Mouse (Mus musculus) heart, embryonic 16.5 days (tissue): ENCODE results near the gene Atg101. TPM values are rescaled to one million over a fixed set of nuclear protein-coding genes. Genes with fewer than 3 reads are reported as not detected.
A peak's percentile ranks its signal among the peaks of the same experiment; 100 is the strongest.

ENCODE experiments used
- ATAC-seq: fragments of 200-750 bp; cut with Nextera tagmentation; replicated peaks from 2 replicates; pipeline ENCODE4 v1.8.0; 2017; ENCODE audit warnings: moderate number of reproducible peaks; ENCODE audit not compliant: insufficient read depth, low FRiP score; ENCODE audit errors: extremely low read depth
- H3K27ac ChIP-seq: fragments of 300-500 bp; sonication (generic); 2 replicates; pipeline ENCODE4 v1.5.1; 2014; ENCODE audit warnings: mild to moderate bottlenecking, low read length, control low read depth, moderate library complexity
- H3K27me3 ChIP-seq: fragments of 300-500 bp; sonication (generic); 2 replicates; pipeline ENCODE4 v1.6.1; 2014; ENCODE audit warnings: low read length, mixed read lengths; ENCODE audit not compliant: control insufficient read depth, insufficient read depth
- H3K36me3 ChIP-seq: fragments of 300-500 bp; sonication (generic); 2 replicates; pipeline ENCODE4 v1.6.1; 2014; ENCODE audit not compliant: control insufficient read depth, insufficient read depth
- H3K4me1 ChIP-seq: fragments of 300-500 bp; sonication (generic); 2 replicates; pipeline ENCODE4 v1.6.1; 2014; ENCODE audit warnings: low read length, mixed read lengths; ENCODE audit not compliant: control insufficient read depth, insufficient read depth
- H3K4me2 ChIP-seq: fragments of 300-500 bp; sonication (generic); 2 replicates; pipeline ENCODE4 v1.6.1; 2014; ENCODE audit warnings: low read depth, mild to moderate bottlenecking, control low read depth, low read length
- H3K4me3 ChIP-seq: fragments of 300-500 bp; sonication (generic); 2 replicates; pipeline ENCODE4 v1.5.1; 2014; ENCODE audit warnings: mild to moderate bottlenecking, control low read depth, low read length
- H3K9ac ChIP-seq: fragments of 300-500 bp; sonication (generic); 2 replicates; pipeline ENCODE4 v1.6.1; 2014; ENCODE audit warnings: low read length, control low read depth
- H3K9me3 ChIP-seq: fragments of 300-500 bp; sonication (generic); replicated peaks from 2 replicates; pipeline ENCODE4 v1.6.1; 2016; ENCODE audit warnings: low read length; ENCODE audit not compliant: control insufficient read depth
- WGBS: fragments of 180-500 bp; shearing (Covaris S2); extraction: QIAGEN DNeasy Blood & Tissue Kit; methylation state at CpG from one replicate; pipeline ENCODE4 v1.1.7; 2014; 5-methylcytosine and 5-hydroxymethylcytosine counted together
- polyA plus RNA-seq: library from polyadenylated mRNA; unstranded; fragments of >200 nt; fragmentation: Nextera tagmentation; extraction: Ambion mirVana; gene quantifications from 2 replicates; pipeline ENCODE4 v1.2.1, GENCODE M21; 2015

Gene Atg101
- polyA plus RNA-seq, 1 experiment from 2014 or later = 68.9 TPM

DNA sequence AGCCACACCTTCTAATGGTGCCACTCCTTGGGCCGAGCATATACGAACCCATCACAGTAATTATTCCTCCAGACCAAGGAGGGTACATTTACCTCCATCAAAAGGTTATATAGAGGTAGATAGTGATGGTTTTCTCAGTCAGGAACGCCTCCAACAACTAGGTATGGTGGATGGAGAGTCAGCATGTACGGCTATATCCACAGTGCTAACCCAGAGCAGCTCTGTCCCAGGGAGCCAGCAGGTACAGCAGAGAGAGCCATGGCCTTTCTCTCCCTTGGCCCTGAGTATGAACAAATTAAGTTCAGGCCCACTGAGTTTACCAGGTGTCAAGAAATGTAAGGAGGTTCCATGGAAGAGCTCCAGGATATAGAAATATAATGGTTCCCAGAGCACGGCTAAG is 32.1 kb upstream of the Atg101 start:
- H3K4me2 ChIP-seq = no peak overlapping the region
- H3K9me3 ChIP-seq = no peaks in the 10 kb centered on the region
- H3K4me3 ChIP-seq = no peak overlapping the region
- no peak overlapping the region for H3K27ac ChIP-seq
- peaks cover 46% of the 10 kb centered on the region for H3K4me1 ChIP-seq
- no peak overlapping the region for H3K9ac ChIP-seq
- WGBS = 90% methylated on average over 5 of the region's 5 CpGs
- ATAC-seq = no peak
- no peaks in the 10 kb centered on the region for H3K36me3 ChIP-seq
- H3K27me3 ChIP-seq = no peaks in the 10 kb centered on the region

DNA sequence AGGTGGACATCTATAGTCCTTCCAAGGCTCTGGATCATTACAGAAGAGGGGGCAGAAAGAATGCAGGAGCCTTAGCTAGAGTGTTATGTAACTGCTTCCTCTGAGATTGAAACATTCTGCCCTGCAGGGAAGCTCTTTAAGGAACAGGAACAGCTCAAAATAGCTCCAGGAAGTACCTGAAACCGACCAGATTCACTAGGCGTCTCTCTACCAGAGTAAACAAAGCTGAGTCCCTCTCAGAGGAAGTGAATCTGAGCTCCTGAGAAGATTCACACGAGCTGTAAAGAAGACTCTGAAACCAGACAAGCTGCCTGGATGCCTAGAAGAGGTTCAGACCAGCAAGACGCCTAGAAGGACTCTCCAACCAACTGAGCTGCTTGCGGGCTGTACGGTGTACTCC is 31.5 kb upstream of the Atg101 start:
- H3K36me3 ChIP-seq = no peaks in the 10 kb centered on the region
- no peaks in the 10 kb centered on the region for H3K27me3 ChIP-seq
- no peak overlapping the region for H3K9ac ChIP-seq
- ATAC-seq = no peak
- H3K4me1 ChIP-seq = peaks cover 41% of the 10 kb centered on the region
- H3K9me3 ChIP-seq = no peaks in the 10 kb centered on the region
- H3K27ac ChIP-seq = no peak overlapping the region
- H3K4me3 ChIP-seq = no peak overlapping the region
- no peak overlapping the region for H3K4me2 ChIP-seq
- 70% methylated on average over 6 of the region's 6 CpGs for whole genome bisulfite sequencing

DNA sequence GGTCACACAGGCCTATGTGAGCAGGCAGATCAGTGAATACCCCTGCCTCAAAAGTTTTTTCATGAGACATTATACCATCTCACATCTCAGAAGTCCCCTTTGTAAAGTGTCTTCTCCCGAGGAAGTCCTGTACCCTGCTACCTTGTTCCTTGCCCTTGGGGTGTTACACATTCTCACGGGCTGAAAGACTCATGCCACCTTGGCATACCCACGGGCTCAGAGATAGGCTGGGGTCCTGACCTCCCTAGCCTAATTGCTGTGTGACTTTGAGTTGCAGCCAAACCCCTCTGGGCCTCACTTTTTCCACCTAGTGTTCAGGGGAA is 30.5 kb upstream of the Atg101 start:
- Histone ChIP-seq H3K27ac (peak overlapping the region; percentile 58), H3K9ac (peak overlapping the region; percentile 86), H3K4me1 (peaks cover 32% of the 10 kb centered on the region), H3K27me3 (no peaks in the 10 kb centered on the region), H3K4me2 (peak overlapping the region; percentile 79), H3K9me3 (no peaks in the 10 kb centered on the region), H3K36me3 (no peaks in the 10 kb centered on the region), H3K4me3 (peak overlapping the region; percentile 69)
- no peak for ATAC-seq
- WGBS = 27% methylated on average over 3 of the region's 3 CpGs

DNA sequence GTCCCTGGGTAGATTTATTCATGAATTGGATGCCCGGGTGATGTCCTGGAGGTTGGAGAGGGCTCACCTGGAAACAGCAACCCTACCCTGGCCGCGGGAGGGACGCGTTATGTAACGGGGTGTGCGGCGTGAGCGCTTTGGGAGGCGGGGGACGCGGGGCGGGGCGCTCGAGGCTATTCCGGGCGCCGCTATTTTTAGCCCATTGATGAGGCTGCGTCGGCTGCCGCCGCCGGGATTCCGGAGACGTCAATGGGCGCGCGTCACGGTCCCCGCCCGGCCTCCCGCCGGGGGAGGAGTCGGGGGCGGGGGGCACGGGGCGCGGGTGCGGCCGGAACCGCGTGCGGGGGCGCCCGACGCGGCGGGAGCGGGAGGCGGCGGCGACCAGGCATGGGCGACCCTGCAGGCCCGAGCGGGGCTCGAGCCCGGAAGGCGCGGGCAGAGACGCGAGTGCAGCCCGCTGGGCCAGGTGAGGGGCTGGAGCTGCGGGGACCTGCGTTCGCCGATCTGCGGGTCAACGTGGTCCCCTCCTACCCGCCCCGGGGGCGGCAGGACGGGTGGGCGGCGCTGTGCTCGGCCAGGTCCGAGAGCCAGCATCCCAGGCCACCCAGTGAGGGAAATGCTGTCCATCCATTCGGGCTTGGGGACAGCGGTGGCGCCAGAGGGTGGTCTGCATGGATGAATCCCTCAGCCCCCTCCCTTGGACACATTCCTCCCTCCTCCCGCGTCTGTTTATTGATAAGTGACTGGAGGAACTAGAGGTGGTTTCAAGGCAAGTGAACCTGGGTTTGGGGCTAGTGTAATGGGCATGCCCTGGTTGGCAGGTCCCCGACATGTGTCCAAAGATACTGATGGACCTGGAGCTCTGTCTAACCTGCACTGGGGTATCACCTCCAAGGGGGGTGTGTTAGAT is 29.9 kb upstream of the Atg101 start, which contains the start of gene Nr4a1:
Nr4a1 (plus strand) TSS at position 384 of the 910 bp plus-strand sequence.
- Histone ChIP-seq H3K9me3 (no peaks in the 10 kb centered on the region), H3K4me3 (peak within 1 kb of the TSS; percentile 69), H3K9ac (peak within 1 kb of the TSS; percentile 86), H3K27ac (peak within 1 kb of the TSS; percentile 72), H3K36me3 (no peaks in the 10 kb centered on the region), H3K4me1 (peaks cover 30% of the 10 kb centered on the region), H3K27me3 (no peaks in the 10 kb centered on the region), H3K4me2 (peak within 1 kb of the TSS; percentile 79)
- peak; percentile 61 for ATAC-seq
- 2% methylated on average over 59 of the region's 82 CpGs for WGBS

GRCm38 (mm10) chr15:101255842-101256462 is 28.1 kb upstream of the Atg101 start:
- peak overlapping the region; percentile 16; the same call in 1 of the 2 replicates for H3K9ac ChIP-seq
- peak overlapping the region; percentile 7; the same call in 1 of the 2 replicates for H3K4me2 ChIP-seq
- H3K27me3 ChIP-seq = no peaks in the 10 kb centered on the region
- peak overlapping the region; percentile 21; the same call in 1 of the 2 replicates for H3K27ac ChIP-seq
- ATAC-seq = no peak
- no peaks in the 10 kb centered on the region for H3K9me3 ChIP-seq
- 78% methylated on average over 7 of the region's 7 CpGs for WGBS
- no peaks in the 10 kb centered on the region for H3K36me3 ChIP-seq
- no peak overlapping the region for H3K4me3 ChIP-seq
- peaks cover 43% of the 10 kb centered on the region for H3K4me1 ChIP-seq

GRCm38 (mm10) chr15:101256463-101257206 is 27.4 kb upstream of the Atg101 start:
- Histone ChIP-seq H3K9ac (peak overlapping the region; percentile 16; the same call in 1 of the 2 replicates), H3K27ac (peak overlapping the region; percentile 21; the same call in 1 of the 2 replicates)
- WGBS = 63% methylated on average over 14 of the region's 14 CpGs

DNA sequence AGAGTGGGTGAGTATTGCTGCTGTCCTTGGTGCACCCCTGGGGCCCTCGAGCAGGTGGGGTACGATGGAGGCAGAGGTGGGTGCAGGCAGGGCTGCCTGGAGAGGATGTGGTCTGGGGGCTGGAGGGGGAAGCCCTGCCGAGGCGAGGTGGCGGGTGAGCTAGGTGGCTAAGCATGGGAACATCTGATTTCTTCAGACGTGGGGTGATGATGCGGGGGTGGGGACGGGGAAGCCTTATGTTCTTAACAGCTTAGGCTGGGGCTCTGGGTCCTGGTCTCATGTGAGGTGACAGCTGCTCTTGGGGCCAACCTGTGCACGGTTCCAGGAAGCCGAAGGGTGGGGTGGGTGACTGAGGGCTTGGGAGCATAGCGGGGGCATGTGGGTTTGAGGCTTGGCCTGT is 25.7 kb upstream of the Atg101 start:
- H3K4me3 ChIP-seq = no peak overlapping the region
- H3K4me2 ChIP-seq = no peak overlapping the region
- H3K4me1 ChIP-seq = peaks cover 61% of the 10 kb centered on the region
- WGBS = 77% methylated on average over 11 of the region's 11 CpGs
- H3K27ac ChIP-seq = no peak overlapping the region
- no peaks in the 10 kb centered on the region for H3K9me3 ChIP-seq
- H3K36me3 ChIP-seq = no peaks in the 10 kb centered on the region
- no peak overlapping the region for H3K9ac ChIP-seq
- H3K27me3 ChIP-seq = no peaks in the 10 kb centered on the region
- 0 out of 2 replicates have a peak, but pooled peaks have one; percentile 6 for ATAC-seq

More at GRCm38 (mm10) chr15:101256463-101257206, 27.4 kb upstream of the Atg101 start:
- Histone ChIP-seq H3K4me2 (no peak overlapping the region; the same call in 1 of the 2 replicates), H3K9me3 (no peaks in the 10 kb centered on the region), H3K27me3 (no peaks in the 10 kb centered on the region), H3K36me3 (no peaks in the 10 kb centered on the region), H3K4me3 (no peak overlapping the region), H3K4me1 (peaks cover 50% of the 10 kb centered on the region)
- no peak for ATAC-seq

DNA sequence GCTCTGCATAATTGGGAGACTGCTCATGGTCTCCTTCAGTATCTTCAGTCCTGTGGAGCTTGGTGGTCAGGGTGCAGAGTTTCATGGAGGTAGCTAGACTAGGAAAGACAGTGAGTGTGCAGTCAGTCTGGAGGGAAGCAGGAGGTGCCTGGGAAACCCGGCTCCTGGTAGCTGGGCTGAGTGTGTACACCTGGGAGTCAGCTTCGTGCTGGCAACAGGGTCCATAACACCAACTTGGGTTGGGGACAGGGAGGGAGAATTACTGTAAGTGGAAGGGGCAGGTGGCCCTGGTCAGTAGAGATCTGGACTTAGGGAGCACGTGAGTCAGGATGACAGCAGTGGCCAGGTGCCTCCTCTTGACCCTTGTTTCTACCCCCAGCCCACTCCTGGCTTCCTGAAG is 24.1 kb upstream of the Atg101 start:
- Histone ChIP-seq H3K27me3 (no peaks in the 10 kb centered on the region), H3K36me3 (no peaks in the 10 kb centered on the region), H3K9me3 (no peaks in the 10 kb centered on the region), H3K4me3 (no peak overlapping the region), H3K9ac (peak overlapping the region; percentile 61), H3K27ac (peak overlapping the region; percentile 89), H3K4me2 (peak overlapping the region; percentile 41), H3K4me1 (peaks cover 54% of the 10 kb centered on the region)
- WGBS = 78% methylated on average over 3 of the region's 3 CpGs
- no peak for ATAC-seq
